Mouse (Mus musculus): ENCODE measurements at regions not wholly inside any gene's neighbourhood (a gene's known extent, or its start where the extent isn't known, plus 50 kb on each side); places are given as distances from the start of the nearest gene placed in this dataset.
A peak's percentile ranks its signal among the peaks of the same experiment; 100 is the strongest.

DNA sequence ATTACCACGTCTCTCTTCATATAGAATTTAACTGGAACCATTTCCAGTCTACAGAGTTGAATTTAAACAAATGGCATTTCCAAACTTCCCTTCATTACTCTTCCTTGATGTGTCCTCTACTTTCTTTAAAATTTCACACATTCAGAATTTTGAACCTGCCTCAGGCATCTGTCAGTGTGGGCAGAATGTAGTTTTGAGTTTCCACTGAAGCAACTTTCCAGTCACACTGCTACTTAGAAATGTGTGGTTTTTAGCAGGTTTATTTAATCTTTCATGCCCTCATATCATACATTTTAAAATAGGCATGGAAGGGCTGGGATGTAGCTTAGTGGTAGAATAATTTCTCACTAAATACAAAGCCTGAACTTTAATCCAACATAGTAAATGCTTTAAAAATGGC is 282.9 kb downstream of the Gm21833 start:
- Histone ChIP-seq H3K4me1 (ENCODE audit: control insufficient read depth, insufficient read depth, low read length) (no peaks in the 10 kb centered on the region), H3K4me3 (replicated peaks; ENCODE audit: insufficient read depth, low read depth, low read length) (no peak overlapping the region), H3K27ac (ENCODE audit: insufficient read depth, low read length) (no peak overlapping the region), H3K27me3 (ENCODE audit: control insufficient read depth, insufficient read depth, low read length) (no peaks in the 10 kb centered on the region)
- no peak for TF ChIP-seq POLR2A (IDR thresholded peaks at IDR 0.05; ENCODE audit: borderline replicate concordance, insufficient read depth, low read length)
- TF ChIP-seq CTCF (IDR thresholded peaks at IDR 0.05; ENCODE audit: borderline replicate concordance, insufficient read depth, low read depth, low read length) = no peak
- no peak for DNase-seq
- WGBS = 85% methylated on average over 1 of the region's 1 CpGs

DNA sequence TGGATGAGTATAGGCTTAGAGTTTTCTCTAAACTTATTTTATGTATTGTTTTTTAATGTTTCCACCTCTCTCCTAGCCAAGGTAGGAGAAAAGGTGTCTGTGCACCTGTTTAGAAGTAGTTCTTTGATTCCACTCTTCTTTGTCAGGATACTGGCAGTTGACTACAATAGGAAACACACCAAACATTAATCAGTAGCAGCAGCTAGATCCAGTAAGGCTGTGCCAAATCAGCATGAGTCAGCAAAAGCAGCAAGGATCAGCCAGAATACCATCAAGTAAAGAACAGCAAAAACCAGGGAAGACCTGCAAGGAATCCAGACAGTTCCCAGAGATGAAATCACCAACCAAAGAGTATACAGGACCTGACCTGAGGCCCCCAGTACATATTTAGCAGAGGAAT is 303.7 kb downstream of the Gm21833 start:
- peak in 1 of 2 experiments; percentile 3 for DNase-seq

DNA sequence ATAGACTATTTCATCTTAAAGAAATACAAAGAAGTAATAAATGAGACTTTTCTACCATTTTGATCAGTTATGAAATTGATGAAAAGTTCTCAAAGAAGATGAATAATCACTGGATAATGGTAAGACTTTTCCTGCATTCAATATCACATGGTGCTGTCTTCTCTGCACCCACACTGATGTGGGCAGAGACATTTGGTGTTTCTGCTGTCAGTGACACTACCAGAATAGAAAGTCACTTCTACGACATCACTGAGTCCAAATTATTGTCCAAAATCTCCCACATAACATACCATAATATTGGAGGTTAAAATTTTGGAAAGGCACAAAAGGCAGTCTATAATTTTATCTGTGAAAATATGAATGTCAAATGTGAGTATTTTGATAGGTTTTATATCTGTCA is 344.8 kb downstream of the Gm21833 start:
- Histone ChIP-seq H3K27me3 (ENCODE audit: control insufficient read depth, insufficient read depth, low read length) (no peaks in the 10 kb centered on the region), H3K27ac (ENCODE audit: insufficient read depth, low read length) (no peak overlapping the region), H3K4me1 (ENCODE audit: control insufficient read depth, insufficient read depth, low read length) (no peaks in the 10 kb centered on the region), H3K4me3 (replicated peaks; ENCODE audit: insufficient read depth, low read depth, low read length) (no peak overlapping the region)
- DNase-seq = no peak
- TF ChIP-seq CTCF (IDR thresholded peaks at IDR 0.05; ENCODE audit: borderline replicate concordance, insufficient read depth, low read depth, low read length) (no peak), POLR2A (IDR thresholded peaks at IDR 0.05; ENCODE audit: borderline replicate concordance, insufficient read depth, low read length) (no peak)
- WGBS = 92% methylated on average over 1 of the region's 1 CpGs

More for the DNA sequence above, 303.7 kb downstream of the Gm21833 start:
- Histone ChIP-seq H3K27ac (ENCODE audit: insufficient read depth, low read length) (no peak overlapping the region), H3K4me3 (replicated peaks; ENCODE audit: insufficient read depth, low read depth, low read length) (no peak overlapping the region), H3K4me1 (ENCODE audit: control insufficient read depth, insufficient read depth, low read length) (no peaks in the 10 kb centered on the region), H3K27me3 (ENCODE audit: control insufficient read depth, insufficient read depth, low read length) (no peaks in the 10 kb centered on the region)
- no peak for TF ChIP-seq CTCF (IDR thresholded peaks at IDR 0.05; ENCODE audit: borderline replicate concordance, insufficient read depth, low read depth, low read length)

DNA sequence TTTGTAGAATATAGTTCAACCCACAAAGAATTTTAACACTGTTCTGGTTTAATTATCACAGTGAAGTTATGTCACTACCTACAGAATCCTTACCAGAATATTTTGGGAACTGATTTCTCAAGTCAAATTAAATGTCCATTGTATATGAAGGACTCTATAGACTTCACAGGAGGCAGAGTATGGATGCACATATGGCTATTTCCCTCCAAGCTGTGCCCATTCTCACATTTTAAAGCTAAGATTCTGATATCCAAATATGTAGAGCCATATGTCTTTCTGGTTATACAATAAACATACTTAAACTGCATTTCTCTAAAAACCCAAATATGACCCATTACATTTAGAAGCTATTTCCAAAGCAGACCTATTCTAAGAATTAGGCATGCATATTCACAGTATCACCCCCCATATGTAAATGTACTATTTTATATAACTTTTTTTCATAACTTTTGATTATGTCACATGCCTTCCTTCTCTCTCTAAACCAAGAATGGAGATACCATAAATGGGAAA is 365.3 kb downstream of the Gm21833 start:
- DNase-seq = no peak
- no peaks in the 10 kb centered on the region for H3K27me3 ChIP-seq (ENCODE audit: control insufficient read depth, insufficient read depth, low read length)
- no peaks in the 10 kb centered on the region for H3K4me1 ChIP-seq (ENCODE audit: control insufficient read depth, insufficient read depth, low read length)
- H3K4me3 ChIP-seq (replicated peaks; ENCODE audit: insufficient read depth, low read depth, low read length) = no peak overlapping the region
- H3K27ac ChIP-seq (ENCODE audit: insufficient read depth, low read length) = no peak overlapping the region
- TF ChIP-seq POLR2A (IDR thresholded peaks at IDR 0.05; ENCODE audit: borderline replicate concordance, insufficient read depth, low read length) (no peak), CTCF (IDR thresholded peaks at IDR 0.05; ENCODE audit: borderline replicate concordance, insufficient read depth, low read depth, low read length) (no peak)

DNA sequence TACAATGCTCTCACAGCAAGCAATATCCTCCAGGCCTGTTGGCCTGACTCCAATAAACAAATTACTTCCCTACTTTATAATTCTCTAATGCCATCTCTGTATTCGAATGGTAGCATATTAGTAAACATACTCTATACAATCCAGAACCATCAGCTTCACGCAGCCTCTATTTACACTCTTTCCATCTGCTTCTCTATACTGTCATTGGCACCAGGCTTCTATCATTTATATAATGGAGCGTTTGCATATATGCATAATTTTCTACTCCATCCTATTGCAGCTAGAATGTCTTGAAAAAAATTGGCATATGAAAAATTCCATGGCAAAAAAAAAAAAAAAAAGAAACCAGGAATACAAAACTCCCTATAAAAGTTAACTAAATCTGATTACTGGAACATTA is 369.6 kb downstream of the Gm21833 start:
- WGBS = 62% methylated on average over 3 of the region's 3 CpGs
- Histone ChIP-seq H3K27ac (ENCODE audit: insufficient read depth, low read length) (no peak overlapping the region), H3K4me3 (replicated peaks; ENCODE audit: insufficient read depth, low read depth, low read length) (no peak overlapping the region), H3K4me1 (ENCODE audit: control insufficient read depth, insufficient read depth, low read length) (no peaks in the 10 kb centered on the region), H3K27me3 (ENCODE audit: control insufficient read depth, insufficient read depth, low read length) (no peaks in the 10 kb centered on the region)
- TF ChIP-seq CTCF (IDR thresholded peaks at IDR 0.05; ENCODE audit: borderline replicate concordance, insufficient read depth, low read depth, low read length) (no peak), POLR2A (IDR thresholded peaks at IDR 0.05; ENCODE audit: borderline replicate concordance, insufficient read depth, low read length) (no peak)
- peak in 1 of 2 experiments; percentile 1 for DNase-seq
